Mouse (Mus musculus) stomach, postnatal 0 days (tissue): ENCODE data around the gene Erfe. TPM values are rescaled to one million over a fixed set of nuclear protein-coding genes. Genes with fewer than 3 reads are reported as not detected.

Source experiments
- ATAC-seq: fragments of 200-750 bp; cut with Nextera tagmentation; 2 replicates; pipeline ENCODE4 v1.8.0; 2017; ENCODE audit not compliant: low FRiP score, low TSS enrichment
- DNase-seq: peaks from one replicate; pipeline ENCODE4 v3.0.0-alpha.2; 2016; ENCODE audit warnings: low spot score
- H3K27ac ChIP-seq: fragments of 300-500 bp; sonication (generic); replicated peaks from 2 replicates; pipeline ENCODE4 v1.5.1; 2014; ENCODE audit warnings: mild to moderate bottlenecking, control low read depth
- H3K27me3 ChIP-seq: fragments of 300-500 bp; sonication (generic); 2 replicates; pipeline ENCODE4 v1.6.1; 2014; ENCODE audit warnings: low read length; ENCODE audit not compliant: control insufficient read depth, insufficient read depth
- H3K36me3 ChIP-seq: fragments of 300-500 bp; sonication (generic); 2 replicates; pipeline ENCODE4 v1.6.1; 2014; ENCODE audit warnings: low read length, mixed read lengths; ENCODE audit not compliant: control insufficient read depth, insufficient read depth
- H3K4me1 ChIP-seq: fragments of 300-500 bp; sonication (generic); replicated peaks from 2 replicates; pipeline ENCODE4 v1.6.1; 2014; ENCODE audit warnings: antibody characterized with exemption; ENCODE audit not compliant: control insufficient read depth, insufficient read depth
- H3K4me2 ChIP-seq: fragments of 300-500 bp; sonication (generic); replicated peaks from 2 replicates; pipeline ENCODE4 v1.6.1; 2014; ENCODE audit warnings: low read depth, mild to moderate bottlenecking, control low read depth, moderate library complexity
- H3K4me3 ChIP-seq: fragments of 300-500 bp; sonication (generic); 2 replicates; pipeline ENCODE4 v1.5.1; 2014; ENCODE audit warnings: low read depth, low read length, control low read depth
- H3K9ac ChIP-seq: fragments of 300-500 bp; sonication (generic); 2 replicates; pipeline ENCODE4 v1.6.1; 2014; ENCODE audit warnings: mild to moderate bottlenecking, low read length, control low read depth, mixed read lengths
- H3K9me3 ChIP-seq: fragments of 300-500 bp; sonication (generic); 2 replicates; pipeline ENCODE4 v1.6.1; 2016; ENCODE audit warnings: low read length; ENCODE audit not compliant: control insufficient read depth
- CTCF ChIP-seq: IDR thresholded peaks from 2 replicates; pipeline ENCODE4 v1.5.1; 2016; ENCODE audit warnings: antibody characterized with exemption, low read depth, mild to moderate bottlenecking, moderate library complexity
- EP300 ChIP-seq: optimal IDR thresholded peaks from 2 replicates; pipeline ENCODE3; 2016; ENCODE audit warnings: antibody characterized with exemption
- WGBS: fragments of 180-500 bp; shearing (Covaris S2); extraction: QIAGEN DNeasy Blood & Tissue Kit; methylation state at CpG from one replicate; pipeline ENCODE4 v1.1.7; 2014; 5-methylcytosine and 5-hydroxymethylcytosine counted together
- polyA plus RNA-seq: library from polyadenylated mRNA; unstranded; fragments of >200 nt; fragmentation: Nextera tagmentation; extraction: Ambion mirVana; gene quantifications from 2 replicates; pipeline ENCODE4 v1.2.1, GENCODE M21; 2015

The Erfe gene
- polyA plus RNA-seq, 1 experiment from 2014 or later = 1.2 TPM

- TF ChIP-seq CTCF (peak; percentile 24; the same call in 1 of the 2 replicates), EP300 (no peak)
- Histone ChIP-seq H3K9ac (peak within 1 kb of the TSS; percentile 84), H3K27ac (peak within 1 kb of the TSS; percentile 84), H3K9me3 (no peaks in the 10 kb centered on the region), H3K4me2 (peak within 1 kb of the TSS; percentile 98), H3K4me1 (peaks cover 11% of the 10 kb centered on the region), H3K4me3 (peak within 1 kb of the TSS; percentile 79), H3K36me3 (peaks cover 3% of the 10 kb centered on the region), H3K27me3 (no peaks in the 10 kb centered on the region)
- peak; percentile 82 for DNase-seq
- WGBS = 1% methylated on average over 35 of the region's 39 CpGs
- ATAC-seq = peak; percentile 55
These were observed 47.8 kb downstream of the Erfe start, which contains the start of gene Hes6 for GRCm38 (mm10) chr1:91413898-91414594. Hes6 (minus strand) TSS chr1:91414038.

- DNase-seq (no peak), ATAC-seq (no peak)
- Histone ChIP-seq H3K4me3 (no peak overlapping the region), H3K27ac (peak overlapping the region; percentile 84), H3K4me1 (peaks cover 11% of the 10 kb centered on the region), H3K4me2 (peak overlapping the region; percentile 98; the same call in 1 of the 2 replicates), H3K9me3 (no peaks in the 10 kb centered on the region), H3K9ac (peak overlapping the region; percentile 35; the same call in 1 of the 2 replicates), H3K27me3 (no peaks in the 10 kb centered on the region), H3K36me3 (peaks cover 5% of the 10 kb centered on the region)
- WGBS = 70% methylated on average over 4 of the region's 4 CpGs
- TF ChIP-seq EP300 (no peak), CTCF (no peak)
These were observed 48.7 kb downstream of the Erfe start for GRCm38 (mm10) chr1:91414903-91415302.

- no peak for TF ChIP-seq EP300
- no peak for TF ChIP-seq CTCF
- 74% methylated on average over 5 of the region's 5 CpGs for WGBS
- peak overlapping the region; percentile 30; the same call in 1 of the 2 replicates for H3K27ac ChIP-seq
- no peaks in the 10 kb centered on the region for H3K9me3 ChIP-seq
- ATAC-seq (no peak), DNase-seq (no peak)
- H3K4me1 ChIP-seq = peaks cover 11% of the 10 kb centered on the region
- H3K4me3 ChIP-seq = no peak overlapping the region
- no peaks in the 10 kb centered on the region for H3K27me3 ChIP-seq
- H3K4me2 ChIP-seq = no peak overlapping the region
- H3K36me3 ChIP-seq = peaks cover 5% of the 10 kb centered on the region
- H3K9ac ChIP-seq = 0 out of 2 replicates have a peak overlapping the region, but pooled peaks have one; percentile 27
These were observed 49.1 kb downstream of the Erfe start for GRCm38 (mm10) chr1:91415311-91415710.

- no peak for TF ChIP-seq EP300
- TF ChIP-seq CTCF = no peak
- Histone ChIP-seq H3K27ac (no peak overlapping the region), H3K4me2 (no peak overlapping the region), H3K9me3 (no peaks in the 10 kb centered on the region), H3K27me3 (no peaks in the 10 kb centered on the region), H3K36me3 (peaks cover 10% of the 10 kb centered on the region), H3K4me1 (peaks cover 6% of the 10 kb centered on the region; the same call in 1 of the 2 replicates), H3K4me3 (no peak overlapping the region), H3K9ac (no peak overlapping the region)
- ATAC-seq (no peak), DNase-seq (no peak)
- 60% methylated on average over 1 of the region's 1 CpGs for WGBS
These were observed 51.8 kb downstream of the Erfe start for GRCm38 (mm10) chr1:91417991-91418390.

GRCm38 (mm10) chr1:91419862-91420600 lies 53.8 kb downstream of the Erfe start:
- ATAC-seq = peak; percentile 40; the same call in 1 of the 2 replicates
- no peak overlapping the region for H3K27ac ChIP-seq
- H3K9me3 ChIP-seq = no peaks in the 10 kb centered on the region
- H3K4me1 ChIP-seq = 0 out of 2 replicates have a peak, but pooled peaks cover 2% of the 10 kb centered on the region
- 70% methylated on average over 10 of the region's 10 CpGs for WGBS
- TF ChIP-seq EP300 (no peak), CTCF (no peak)
- peaks cover 21% of the 10 kb centered on the region for H3K36me3 ChIP-seq
- H3K4me3 ChIP-seq = no peak overlapping the region
- DNase-seq = no peak
- no peaks in the 10 kb centered on the region for H3K27me3 ChIP-seq
- H3K4me2 ChIP-seq = no peak overlapping the region
- no peak overlapping the region for H3K9ac ChIP-seq
